Mouse (Mus musculus) mesoderm, embryonic 11.5 days (tissue): Measurements from ENCODE around the gene Reep6.
"Not testable (repeated sequence)": the region's sequence is repeated elsewhere in the genome, so short reads cannot be mapped to it uniquely, and the experiment has no call there.

ENCODE experiments used
- DNase-seq: peaks from one replicate; pipeline ENCODE4 v3.0.0-alpha.2; 2012; ENCODE audit warnings: low read depth, low spot score

The Reep6 gene

DNA sequence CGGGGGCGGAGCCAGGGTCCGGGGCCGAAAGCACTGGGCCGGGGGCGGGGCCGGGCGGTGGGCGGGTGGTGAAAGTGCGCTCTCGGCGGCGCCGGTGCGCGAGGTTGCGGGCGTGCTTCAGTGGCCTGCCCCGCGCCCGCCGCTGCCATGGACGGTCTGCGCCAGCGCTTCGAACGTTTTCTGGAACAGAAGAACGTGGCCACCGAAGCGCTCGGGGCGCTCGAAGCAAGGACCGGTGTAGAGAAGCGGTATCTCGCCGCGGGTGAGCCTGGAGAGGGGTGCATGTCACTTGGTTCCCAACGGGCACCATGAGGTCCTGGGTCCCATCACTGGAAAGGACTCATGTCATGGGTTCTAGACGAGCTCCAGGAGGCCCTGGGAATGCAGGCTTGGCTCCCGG is 331 bp downstream of the Reep6 start:
- no peak for DNase-seq

- no peak for DNase-seq
Observed at GRCm38 (mm10) chr10:80330888-80331287, 1.1 kb downstream of the Reep6 start.

GRCm38 (mm10) chr10:80331636-80332524 is 2.1 kb downstream of the Reep6 start:
- no peak for DNase-seq

DNA sequence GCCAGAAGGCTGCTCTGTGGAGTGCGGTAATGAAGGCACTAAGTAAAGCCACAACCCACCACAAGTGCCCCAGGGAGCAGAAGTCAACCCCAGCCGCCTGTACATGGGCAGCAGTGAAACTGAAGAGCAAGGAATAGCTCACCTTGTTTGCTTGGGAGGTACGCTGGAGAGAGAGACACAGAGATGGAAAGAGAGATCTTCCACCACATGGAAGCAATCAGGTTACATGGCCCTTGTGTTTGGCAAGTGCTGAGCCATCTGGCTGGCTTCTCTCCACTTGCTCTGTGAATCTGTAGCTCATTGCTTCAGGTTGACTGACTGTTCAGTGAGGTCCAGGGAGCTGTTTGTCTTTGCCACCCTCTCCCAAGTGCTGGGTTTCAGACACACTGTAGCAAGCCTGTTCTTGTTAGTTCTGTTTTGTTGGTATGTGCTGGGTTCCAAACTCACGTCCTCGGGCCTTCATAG is 2.8 kb downstream of the Reep6 start:
- DNase-seq, result no peak

- DNase-seq, result no peak
Observed at GRCm38 (mm10) chr10:80336263-80336662, 6.5 kb downstream of the Reep6 start.

DNA sequence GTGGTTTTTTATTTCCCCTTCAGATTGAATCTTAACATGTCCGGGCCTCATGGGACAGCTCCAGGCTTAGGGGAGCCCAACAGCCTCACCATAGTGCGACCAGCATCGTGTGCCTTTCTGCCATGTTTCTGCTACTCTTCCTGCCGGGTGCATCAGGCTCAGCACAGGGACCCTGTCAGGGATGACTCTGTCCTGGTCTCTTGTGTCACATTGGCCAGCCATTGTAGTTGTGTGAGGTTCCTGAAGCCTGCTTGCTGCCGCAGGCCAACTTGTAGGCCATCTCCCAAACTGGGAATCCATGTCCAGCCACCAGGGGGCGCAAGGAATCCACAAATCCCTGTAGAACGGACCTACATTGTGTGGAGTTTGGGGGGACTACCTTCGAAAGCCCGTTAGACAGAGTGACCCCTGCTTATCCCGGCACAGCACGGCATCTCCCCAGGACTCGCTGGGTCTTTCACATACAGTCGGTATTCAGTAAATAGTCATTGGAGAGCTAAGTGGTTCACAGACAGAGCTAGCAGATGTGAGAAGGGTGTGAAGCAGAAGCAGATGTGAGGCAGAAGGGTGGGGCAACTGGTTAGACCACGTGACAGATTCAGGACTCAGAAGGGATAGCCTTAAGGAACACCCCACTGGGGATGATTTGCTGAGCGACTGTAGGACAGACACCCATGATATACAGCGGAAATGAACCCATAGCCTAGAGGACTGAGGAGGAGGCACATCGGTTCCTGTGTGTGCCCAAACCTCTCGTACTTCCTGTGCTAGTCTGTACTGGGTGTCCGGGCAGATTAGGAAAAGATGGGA is 10.4 kb downstream of the Reep6 start:
- DNase-seq, result peak; percentile 89

GRCm38 (mm10) chr10:80341026-80341425 is 11.3 kb downstream of the Reep6 start:
- no peak for DNase-seq

- DNase-seq, result no peak
Observed at GRCm38 (mm10) chr10:80341491-80342304, 11.9 kb downstream of the Reep6 start.

DNA sequence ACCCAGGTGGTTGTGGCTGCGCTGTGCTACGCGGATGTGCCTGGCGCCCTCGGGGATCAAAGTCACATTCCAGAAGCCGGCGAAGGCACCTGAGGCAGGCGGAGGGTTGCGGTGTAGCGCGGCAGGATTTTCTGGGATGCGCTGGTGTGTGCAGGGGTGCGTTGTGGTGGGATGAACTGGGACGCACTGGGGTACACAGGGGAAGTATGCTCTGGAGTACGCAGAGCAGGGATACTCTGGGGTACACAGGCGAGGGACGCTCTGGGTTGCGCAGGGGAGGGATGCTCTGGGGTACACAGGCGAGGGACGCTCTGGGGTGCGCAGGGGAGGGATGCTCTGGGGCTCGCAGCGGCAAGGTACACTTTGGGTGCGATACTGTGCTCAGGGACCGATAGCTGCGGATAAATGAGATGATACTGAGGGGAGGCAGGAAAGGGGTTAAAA is 12.6 kb downstream of the Reep6 start:
- DNase-seq, result no peak

- DNase-seq, result peak; percentile 76
Observed at GRCm38 (mm10) chr10:80342749-80343424, 13.1 kb downstream of the Reep6 start.

GRCm38 (mm10) chr10:80343425-80343895 is 13.7 kb downstream of the Reep6 start:
- DNase-seq, result no peak

- DNase-seq, result no peak
Observed at GRCm38 (mm10) chr10:80344131-80344661, 14.4 kb downstream of the Reep6 start.

DNA sequence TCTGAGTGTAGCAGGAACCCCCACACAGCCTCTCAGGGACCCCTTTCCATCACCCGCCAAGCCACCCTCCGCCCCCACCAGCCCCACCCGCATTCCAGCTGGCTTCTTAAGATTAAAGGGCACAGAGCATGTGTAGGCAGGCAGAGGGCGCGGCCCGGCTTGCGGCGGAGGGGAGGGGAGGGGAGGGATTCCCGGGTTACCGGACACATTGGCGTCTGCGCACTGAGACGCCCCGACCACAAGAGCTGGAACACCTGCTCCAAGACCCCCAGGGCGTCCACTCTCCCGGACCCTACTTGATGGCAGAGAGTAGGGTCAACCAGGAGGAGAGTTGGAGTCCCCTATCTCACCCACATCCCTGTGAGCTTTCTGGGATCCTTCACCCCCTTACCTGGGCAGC is 15.4 kb downstream of the Reep6 start:
- no peak for DNase-seq

GRCm38 (mm10) chr10:80345929-80346328 is 16.2 kb downstream of the Reep6 start:
- DNase-seq, result not testable (repeated sequence)

GRCm38 (mm10) chr10:80347514-80347967 is 17.8 kb downstream of the Reep6 start:
- no peak for DNase-seq

DNA sequence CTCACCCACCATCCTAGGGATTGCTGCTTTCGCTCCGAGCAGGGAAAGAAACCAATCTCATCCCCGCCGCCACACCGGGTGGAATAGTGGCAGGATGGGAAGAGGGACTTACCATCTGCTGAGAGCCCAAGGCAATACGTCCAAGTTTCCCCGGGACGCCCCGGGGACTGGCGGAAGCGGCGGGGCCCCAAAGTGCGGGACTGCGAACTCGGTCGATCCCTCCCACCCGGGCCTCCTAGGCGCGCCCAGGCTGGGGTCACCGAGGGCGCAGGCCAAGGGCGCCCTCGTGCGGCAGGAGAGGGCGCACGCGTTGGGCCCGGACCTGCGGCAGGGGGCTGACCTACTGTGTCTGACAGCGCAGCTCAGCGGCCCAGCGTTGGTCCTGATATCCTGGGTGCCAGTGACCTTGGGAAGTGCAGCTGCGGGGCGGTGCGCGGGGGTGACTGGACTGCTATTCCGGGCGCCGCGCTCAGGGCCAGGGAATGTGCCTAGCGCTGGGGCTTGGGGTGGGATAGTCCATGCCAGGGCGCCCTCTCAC is 18.6 kb downstream of the Reep6 start, which contains the start of gene Adamtsl5:
Gene Adamtsl5, minus strand, starts transcription at position 169 of the 538 bp plus-strand sequence.
- DNase-seq, result peak; percentile 62

DNA sequence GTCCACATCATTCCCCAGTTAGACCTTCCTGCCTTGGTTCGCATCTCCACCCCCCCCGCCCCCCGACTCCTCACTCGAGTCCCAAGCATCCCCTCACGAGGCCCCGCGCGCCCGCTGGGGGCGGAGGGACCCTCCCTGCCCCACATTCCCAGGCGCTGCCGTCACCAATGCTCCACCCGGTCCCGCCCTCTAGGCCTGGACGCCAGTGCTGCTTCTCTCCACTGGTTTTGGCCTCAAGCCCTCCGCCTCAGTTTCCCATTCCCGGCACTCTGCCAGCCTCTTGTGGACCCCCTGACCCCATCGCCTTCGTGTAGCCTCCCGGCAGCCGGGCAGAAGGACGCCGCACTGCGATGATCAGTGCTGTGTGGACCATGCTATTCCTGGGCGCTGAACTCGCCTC is 19.2 kb downstream of the Reep6 start:
- DNase-seq, result no peak

DNA sequence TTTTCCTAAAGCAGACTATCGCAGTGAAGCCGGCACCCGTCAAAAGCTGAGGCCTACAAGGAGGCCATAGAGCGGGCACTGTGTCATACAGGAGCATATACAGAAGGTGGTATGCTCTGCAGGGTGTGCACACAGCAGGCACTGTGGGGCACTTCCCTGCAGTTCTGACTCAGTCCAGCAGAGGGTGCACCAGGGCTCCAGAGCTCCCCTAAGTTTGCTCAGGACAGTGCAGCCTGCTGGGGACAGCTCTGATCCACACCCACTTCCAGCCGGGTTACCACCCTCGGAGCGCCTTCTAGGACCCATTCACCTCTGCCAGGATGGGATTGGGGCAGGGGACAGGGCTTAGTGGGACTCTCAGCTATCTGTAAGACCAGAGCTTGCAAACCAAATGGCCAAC is 20.5 kb downstream of the Reep6 start:
- peak; percentile 91 for DNase-seq

- DNase-seq, result no peak
Observed at GRCm38 (mm10) chr10:80351896-80352295, 22.1 kb downstream of the Reep6 start.

DNA sequence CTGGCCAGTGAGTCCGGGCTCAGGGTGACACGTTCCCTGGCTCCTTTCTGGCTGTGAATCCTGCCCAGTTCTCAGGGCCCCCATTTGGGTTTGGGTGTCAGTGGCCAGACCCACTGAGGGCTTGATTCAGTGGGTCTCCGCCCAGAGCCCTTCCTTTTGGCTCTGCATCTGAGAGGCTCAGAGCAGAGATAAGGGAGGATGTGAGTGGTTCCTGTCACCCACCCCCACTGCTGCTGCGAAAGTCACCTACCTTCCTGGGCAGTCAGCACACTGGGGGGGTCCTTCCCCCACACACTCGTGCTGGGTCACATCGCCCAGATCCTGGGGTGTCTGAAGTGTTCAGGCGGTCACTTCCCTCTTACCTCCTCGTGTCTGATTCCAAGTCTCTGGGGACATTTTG is 23.0 kb downstream of the Reep6 start:
- DNase-seq, result no peak
